Mouse (Mus musculus) cerebellum, adult 2 months (tissue): ENCODE results near the gene Gm47996.

Experiments
- CTCF ChIP-seq: fragments of 200-500 bp; IDR thresholded peaks from 2 replicates; pipeline ENCODE4 v1.5.1; 2011; ENCODE audit warnings: low read depth, mild to moderate bottlenecking, control low read depth, low read length, moderate library complexity, borderline replicate concordance; ENCODE audit not compliant: insufficient read depth
- POLR2A ChIP-seq: fragments of 200-500 bp; IDR thresholded peaks from 2 replicates; pipeline ENCODE4 v1.6.1; 2011; ENCODE audit warnings: low read length, control low read depth, borderline replicate concordance; ENCODE audit not compliant: insufficient read depth

- TF ChIP-seq CTCF = no peak
- TF ChIP-seq POLR2A = no peak
Measured at GRCm38 (mm10) chr1:151232346-151232745, 22.4 kb downstream of the Gm47996 start.
